In genomic region chr5:144222811-144223502, GRCm38 (mm10) we compare ENCODE assay signal across 8 mouse cellular contexts. TPM values are rescaled to one million over a fixed set of nuclear protein-coding genes. Genes with fewer than 3 reads are reported as not detected.
DNase-seq lines count a peak whose midpoint lies in the region; ATAC-seq and TF ChIP-seq lines count a peak whose summit lies in the region.

No protein-coding gene starts in this region.

- H3K9me3 ChIP-seq in forebrain, embryonic 16.5 days (ENCODE audit: control insufficient read depth, low read length), result no peaks in the 10 kb centered on the region
- no peaks in the 10 kb centered on the region for H3K9me3 ChIP-seq in liver, embryonic 11.5 days (ENCODE audit: control insufficient read depth, low read length)

- H3K36me3 ChIP-seq in forebrain, embryonic 16.5 days (ENCODE audit: control insufficient read depth, insufficient read depth), result no peaks in the 10 kb centered on the region
- H3K36me3 ChIP-seq in liver, embryonic 11.5 days (ENCODE audit: control insufficient read depth, insufficient read depth, low read length), result no peaks in the 10 kb centered on the region

- intact Hi-C loops in gastrocnemius, postnatal 14 days (cut with DNase I; ENCODE audit: low total_unique reads), result no loop called here

- H3K27ac ChIP-seq in bone marrow macrophage, adult 2 months (ENCODE audit: insufficient read depth, low read depth, low read length), result peak overlapping the region; percentile 96
- H3K27ac ChIP-seq in forebrain, embryonic 16.5 days (ENCODE audit: low read length), result peak overlapping the region; percentile 57
- H3K27ac ChIP-seq in liver, embryonic 11.5 days (ENCODE audit: low read depth, low read length), result 0 out of 2 replicates have a peak overlapping the region, but pooled peaks have one; percentile 41

- TF ChIP-seq POLR2A in bone marrow macrophage, adult 2 months (IDR thresholded peaks at IDR 0.05; ENCODE audit: borderline replicate concordance, low read depth, low read length), result no peak; the same call in 1 of the 2 replicates

- H3K4me1 ChIP-seq in bone marrow macrophage, adult 2 months (ENCODE audit: control insufficient read depth, insufficient read depth, low read length), result peaks cover 46% of the 10 kb centered on the region
- H3K4me1 ChIP-seq in forebrain, embryonic 16.5 days (replicated peaks; ENCODE audit: control insufficient read depth, insufficient read depth, low read length), result peaks cover 21% of the 10 kb centered on the region
- peaks cover 6% of the 10 kb centered on the region; the same call in 1 of the 2 replicates for H3K4me1 ChIP-seq in liver, embryonic 11.5 days (replicated peaks; ENCODE audit: control insufficient read depth, insufficient read depth, low read length)

- peak overlapping the region; percentile 82 for H3K4me2 ChIP-seq in forebrain, embryonic 16.5 days (ENCODE audit: low read length)
- peak overlapping the region; percentile 90 for H3K4me2 ChIP-seq in liver, embryonic 11.5 days

- no peak for TF ChIP-seq CTCF in bone marrow macrophage, adult 2 months (IDR thresholded peaks at IDR 0.05; ENCODE audit: low read depth, low read length)

- ATAC-seq in forebrain, embryonic 16.5 days, result peak; percentile 76
- no peak; the same call in 1 of the 2 replicates for ATAC-seq in liver, embryonic 11.5 days (replicated peaks; ENCODE audit: low FRiP score)
- ATAC-seq in monocyte, adult 5-6 weeks (replicated peaks; ENCODE audit: insufficient number of reproducible peaks, low FRiP score, low TSS enrichment, poor library complexity, severe bottlenecking), result peak; percentile 1; the same call in 1 of the 2 replicates

- peak overlapping the region; percentile 83 for H3K4me3 ChIP-seq in bone marrow macrophage, adult 2 months (ENCODE audit: insufficient read depth, low read length)
- H3K4me3 ChIP-seq in forebrain, embryonic 16.5 days (replicated peaks; ENCODE audit: low read length), result peak overlapping the region; percentile 82
- peak overlapping the region; percentile 67 for H3K4me3 ChIP-seq in liver, embryonic 11.5 days (ENCODE audit: low read depth, low read length)

- peak overlapping the region; percentile 87 for H3K9ac ChIP-seq in forebrain, embryonic 16.5 days (replicated peaks; ENCODE audit: low read depth, low read length)
- H3K9ac ChIP-seq in liver, embryonic 11.5 days (ENCODE audit: low read depth, low read length), result peak overlapping the region; percentile 46

- peak; percentile 45 for DNase-seq in gastrocnemius, postnatal 14 days
- DNase-seq in gastrocnemius, postnatal 10 days, result no peak
- peak; percentile 77 for DNase-seq in induced T-regulatory cell, adult 2 months (ENCODE audit: low read depth)
- DNase-seq in liver, embryonic 11.5 days (ENCODE audit: low spot score), result no peak
- DNase-seq in right cerebral cortex, postnatal 10 days (ENCODE audit: low spot score in 2 of 2), result no peak

- WGBS in forebrain, embryonic 16.5 days, result 2% methylated on average over 25 of the region's 25 CpGs
- WGBS in liver, embryonic 11.5 days, result 4% methylated on average over 25 of the region's 25 CpGs

- H3K27me3 ChIP-seq in forebrain, embryonic 16.5 days (replicated peaks; ENCODE audit: control insufficient read depth, insufficient read depth, low read length), result no peaks in the 10 kb centered on the region
- no peaks in the 10 kb centered on the region for H3K27me3 ChIP-seq in liver, embryonic 11.5 days (replicated peaks; ENCODE audit: control insufficient read depth, insufficient read depth, low read length)

RNA-seq across cellular contexts. Expression of gene Tecpr1, which starts 0.5 kb away (rescaled TPM):
- total RNA-seq in gastrocnemius, postnatal 14 days (2021), result 10 to 100 TPM; 13.9 to 17.8 TPM
- total RNA-seq in gastrocnemius, postnatal 10 days (2021), result 10 to 100 TPM; 17.8 to 21.3 TPM
- polyA plus RNA-seq in bone marrow macrophage, adult 2 months (2012; ENCODE audit: insufficient read depth, insufficient read length, missing spikeins), result 50.7 and 55.3 TPM in 2 replicates
- polyA plus RNA-seq in forebrain, embryonic 16.5 days (2015; fragmentation: Nextera tagmentation; extraction: Ambion mirVana), result 45.6 and 57.4 TPM in 2 replicates
- 7.5 and 8.9 TPM in 2 replicates for polyA plus RNA-seq in liver, embryonic 11.5 days (2014; fragmentation: Nextera tagmentation; extraction: Ambion mirVana)
- 30.0 to 63.8 TPM (median 35.3 TPM) in 3 replicates for total RNA-seq in monocyte, adult 5-6 weeks (2017)

RNA-seq across cellular contexts. Expression of gene Bri3, which starts 21.3 kb away (rescaled TPM):
- 10 to 100 TPM; 39.1 to 39.7 TPM for total RNA-seq in gastrocnemius, postnatal 14 days (2021)
- total RNA-seq in gastrocnemius, postnatal 10 days (2021), result 10 to 100 TPM; 44.2 to 48.4 TPM
- 521 and 566 TPM in 2 replicates for polyA plus RNA-seq in bone marrow macrophage, adult 2 months (2012; ENCODE audit: insufficient read depth, insufficient read length, missing spikeins)
- polyA plus RNA-seq in forebrain, embryonic 16.5 days (2015; fragmentation: Nextera tagmentation; extraction: Ambion mirVana), result 94.7 and 98.0 TPM in 2 replicates
- 59.2 and 61.0 TPM in 2 replicates for polyA plus RNA-seq in liver, embryonic 11.5 days (2014; fragmentation: Nextera tagmentation; extraction: Ambion mirVana)
- 36.6 to 109 TPM (median 73.7 TPM) in 3 replicates for total RNA-seq in monocyte, adult 5-6 weeks (2017)

RNA-seq across cellular contexts. Expression of gene Bhlha15, which starts 32.9 kb away (rescaled TPM):
- total RNA-seq in gastrocnemius, postnatal 14 days (2021), result not detected
- under 1 TPM in 1 of 2 experiments, not detected in 1; 0.32 TPM for total RNA-seq in gastrocnemius, postnatal 10 days (2021)
- not detected in 2 replicates for polyA plus RNA-seq in bone marrow macrophage, adult 2 months (2012; ENCODE audit: insufficient read depth, insufficient read length, missing spikeins)
- polyA plus RNA-seq in forebrain, embryonic 16.5 days (2015; fragmentation: Nextera tagmentation; extraction: Ambion mirVana), result 0.05 and 0.09 TPM in 2 replicates
- polyA plus RNA-seq in liver, embryonic 11.5 days (2014; fragmentation: Nextera tagmentation; extraction: Ambion mirVana), result 1.3 and 1.6 TPM in 2 replicates
- 0.32 to 0.78 TPM (median 0.38 TPM) in 3 replicates for total RNA-seq in monocyte, adult 5-6 weeks (2017)

Comparison
In these comparisons a context has a peak if more than half of its experiments do, and no peak if none do; other contexts are left out.
1. DNase-seq: peak in gastrocnemius, postnatal 14 days (single experiment) and induced T-regulatory cell, adult 2 months (single experiment); none in gastrocnemius, postnatal 10 days (single experiment), liver, embryonic 11.5 days (single experiment) and right cerebral cortex, postnatal 10 days (0 of 2).
2. H3K27ac ChIP-seq: peak in every context shown above with its lines; median percentile 96 in bone marrow macrophage, adult 2 months; 57 in forebrain, embryonic 16.5 days; 41 in liver, embryonic 11.5 days.
3. Peak in every context shown above with its lines, with median percentiles within 50 percentile points of each other: H3K4me3 ChIP-seq.